Mouse (Mus musculus): ENCODE measurements around the gene Nfix. TPM values are rescaled to one million over a fixed set of nuclear protein-coding genes. Genes with fewer than 3 reads are reported as not detected.
A peak's percentile ranks its signal among the peaks of the same experiment; 100 is the strongest.

Gene Nfix
- polyA plus RNA-seq, 1 experiment from 2014 or later = 3.7 TPM

GRCm38 (mm10) chr8:84742171-84743053 is 57.7 kb downstream of the Nfix start:
- no peak for ATAC-seq (ENCODE audit: insufficient read depth, low FRiP score, low TSS enrichment)

DNA sequence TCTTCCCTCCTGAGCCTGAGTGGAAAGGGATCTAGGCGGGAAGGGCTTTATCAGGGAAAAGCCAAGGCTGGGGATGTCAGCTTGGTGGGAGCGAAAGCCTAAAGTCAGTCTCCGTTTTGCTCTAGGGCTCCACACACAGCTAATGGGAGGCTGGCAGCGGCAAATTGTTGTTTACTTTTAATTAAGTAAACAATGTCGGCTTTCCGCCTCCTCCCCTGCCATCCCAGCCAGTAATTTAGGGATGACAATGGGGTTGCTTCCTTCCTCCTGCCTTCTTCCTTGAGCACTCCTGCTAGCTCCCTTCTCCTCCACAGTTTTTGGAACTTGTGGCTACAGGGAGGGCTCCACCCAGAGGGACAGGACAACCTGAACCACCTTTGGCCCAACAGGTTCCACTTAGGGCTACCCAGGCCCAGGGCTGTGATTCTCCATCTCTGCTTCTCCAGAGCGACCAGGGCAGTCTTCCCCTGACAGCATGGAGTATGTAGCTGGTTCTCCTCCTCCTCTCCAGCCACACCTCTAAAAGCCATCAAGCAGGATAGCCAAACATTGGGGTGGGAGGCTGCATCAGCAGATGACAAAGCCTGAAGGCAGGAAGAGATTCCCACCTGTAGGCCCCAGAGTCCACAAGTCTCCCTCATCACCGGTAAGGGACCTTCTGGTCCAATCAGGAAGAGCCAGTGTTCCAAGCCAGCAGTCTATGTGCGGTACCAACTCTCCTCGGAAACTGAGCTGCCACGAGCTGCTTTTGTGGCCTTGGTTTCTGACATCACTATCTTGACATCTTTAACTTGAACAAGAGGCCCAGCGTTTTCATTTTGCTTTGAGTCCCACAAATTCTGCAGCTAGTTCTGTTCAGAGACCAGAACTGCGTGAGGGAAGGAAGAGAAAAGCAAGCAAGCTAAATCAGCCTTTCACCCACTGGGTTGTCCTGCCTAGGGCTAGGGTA is 59.0 kb downstream of the Nfix start:
- peaks cover 97% of the 10 kb centered on the region for H3K27me3 ChIP-seq (ENCODE audit: control insufficient read depth, insufficient read depth, low read length)
- H3K4me1 ChIP-seq (ENCODE audit: control insufficient read depth, insufficient read depth, low read length) = peaks cover 45% of the 10 kb centered on the region
- no peak for ATAC-seq (ENCODE audit: insufficient read depth, low FRiP score, low TSS enrichment)
- no peak overlapping the region for H3K4me2 ChIP-seq (ENCODE audit: low read depth)
- H3K9me3 ChIP-seq (ENCODE audit: control insufficient read depth, low read length) = no peaks in the 10 kb centered on the region
- H3K9ac ChIP-seq (ENCODE audit: low read length) = no peak overlapping the region
- no peak overlapping the region for H3K27ac ChIP-seq (ENCODE audit: low read depth, low read length)
- H3K36me3 ChIP-seq (ENCODE audit: control insufficient read depth, insufficient read depth, low read length) = no peaks in the 10 kb centered on the region
- 17% methylated on average over 13 of the region's 13 CpGs for whole genome bisulfite sequencing
- H3K4me3 ChIP-seq (ENCODE audit: low read depth, low read length) = no peak overlapping the region
- no peak for DNase-seq (ENCODE audit: low spot score)

More at GRCm38 (mm10) chr8:84742171-84743053, 57.7 kb downstream of the Nfix start:
- DNase-seq (ENCODE audit: low spot score) = peak; percentile 75
- H3K4me3 ChIP-seq (ENCODE audit: low read depth, low read length) = no peak overlapping the region
- WGBS = 2% methylated on average over 32 of the region's 32 CpGs
- H3K4me2 ChIP-seq (ENCODE audit: low read depth) = peak overlapping the region; percentile 25
- peaks cover 45% of the 10 kb centered on the region for H3K4me1 ChIP-seq (ENCODE audit: control insufficient read depth, insufficient read depth, low read length)
- H3K27ac ChIP-seq (ENCODE audit: low read depth, low read length) = peak overlapping the region; percentile 31; the same call in 1 of the 2 replicates
- H3K27me3 ChIP-seq (ENCODE audit: control insufficient read depth, insufficient read depth, low read length) = peaks cover 98% of the 10 kb centered on the region
- no peaks in the 10 kb centered on the region for H3K9me3 ChIP-seq (ENCODE audit: control insufficient read depth, low read length)
- no peaks in the 10 kb centered on the region for H3K36me3 ChIP-seq (ENCODE audit: control insufficient read depth, insufficient read depth, low read length)
- H3K9ac ChIP-seq (ENCODE audit: low read length) = peak overlapping the region; percentile 1; the same call in 1 of the 2 replicates

- Histone ChIP-seq H3K4me3 (ENCODE audit: low read depth, low read length) (no peak overlapping the region), H3K27ac (ENCODE audit: low read depth, low read length) (no peak overlapping the region), H3K4me1 (ENCODE audit: control insufficient read depth, insufficient read depth, low read length) (peaks cover 32% of the 10 kb centered on the region), H3K9me3 (ENCODE audit: control insufficient read depth, low read length) (no peaks in the 10 kb centered on the region), H3K36me3 (ENCODE audit: control insufficient read depth, insufficient read depth, low read length) (no peaks in the 10 kb centered on the region), H3K9ac (ENCODE audit: low read length) (no peak overlapping the region), H3K27me3 (ENCODE audit: control insufficient read depth, insufficient read depth, low read length) (peaks cover 98% of the 10 kb centered on the region), H3K4me2 (ENCODE audit: low read depth) (no peak overlapping the region)
- DNase-seq (ENCODE audit: low spot score) (no peak), ATAC-seq (ENCODE audit: insufficient read depth, low FRiP score, low TSS enrichment) (no peak)
- 0% methylated on average over 1 of the region's 1 CpGs for WGBS
Observed at GRCm38 (mm10) chr8:84739401-84739742, 60.8 kb downstream of the Nfix start.

GRCm38 (mm10) chr8:84738715-84739400 is 61.3 kb downstream of the Nfix start:
- no peak for ATAC-seq (ENCODE audit: insufficient read depth, low FRiP score, low TSS enrichment)
- Histone ChIP-seq H3K9ac (ENCODE audit: low read length) (no peak overlapping the region), H3K27ac (ENCODE audit: low read depth, low read length) (no peak overlapping the region), H3K4me3 (ENCODE audit: low read depth, low read length) (no peak overlapping the region), H3K4me1 (ENCODE audit: control insufficient read depth, insufficient read depth, low read length) (peaks cover 27% of the 10 kb centered on the region), H3K27me3 (ENCODE audit: control insufficient read depth, insufficient read depth, low read length) (peaks cover 98% of the 10 kb centered on the region), H3K4me2 (ENCODE audit: low read depth) (no peak overlapping the region), H3K36me3 (ENCODE audit: control insufficient read depth, insufficient read depth, low read length) (no peaks in the 10 kb centered on the region), H3K9me3 (ENCODE audit: control insufficient read depth, low read length) (no peaks in the 10 kb centered on the region)
- DNase-seq (ENCODE audit: low spot score) = no peak
- 34% methylated on average over 10 of the region's 10 CpGs for WGBS

- Histone ChIP-seq H3K27ac (ENCODE audit: low read depth, low read length) (no peak overlapping the region), H3K9me3 (ENCODE audit: control insufficient read depth, low read length) (no peaks in the 10 kb centered on the region), H3K36me3 (ENCODE audit: control insufficient read depth, insufficient read depth, low read length) (no peaks in the 10 kb centered on the region), H3K4me1 (ENCODE audit: control insufficient read depth, insufficient read depth, low read length) (peaks cover 21% of the 10 kb centered on the region), H3K4me2 (ENCODE audit: low read depth) (0 out of 2 replicates have a peak overlapping the region, but pooled peaks have one; percentile 29), H3K4me3 (ENCODE audit: low read depth, low read length) (no peak overlapping the region), H3K27me3 (ENCODE audit: control insufficient read depth, insufficient read depth, low read length) (peaks cover 98% of the 10 kb centered on the region), H3K9ac (ENCODE audit: low read length) (0 out of 2 replicates have a peak overlapping the region, but pooled peaks have one; percentile 15)
- WGBS = 2% methylated on average over 10 of the region's 10 CpGs
- ATAC-seq (ENCODE audit: insufficient read depth, low FRiP score, low TSS enrichment) (0 out of 2 replicates have a peak, but pooled peaks have one; percentile 24), DNase-seq (ENCODE audit: low spot score) (no peak)
Observed at GRCm38 (mm10) chr8:84738266-84738665, 61.9 kb downstream of the Nfix start.

DNA sequence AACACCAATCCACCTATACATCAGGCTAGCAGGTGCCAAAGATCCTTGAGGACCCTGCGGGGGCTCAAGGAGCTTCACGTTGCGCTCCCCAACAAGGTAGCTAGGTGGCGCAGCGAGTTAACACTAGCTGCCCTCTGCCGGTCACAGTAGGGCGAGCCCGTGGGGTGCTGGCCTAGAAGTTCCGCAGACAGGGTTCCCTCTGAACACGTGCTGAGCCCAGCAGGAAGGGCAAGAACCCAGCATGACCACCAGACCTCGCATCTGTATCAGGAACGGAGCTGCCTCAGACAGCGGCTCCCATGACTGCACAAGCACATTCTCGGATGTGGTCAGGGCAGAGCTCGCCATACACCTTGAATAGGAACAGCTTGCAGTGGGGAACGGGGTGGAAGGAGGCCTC is 62.5 kb downstream of the Nfix start:
- WGBS = 2% methylated on average over 16 of the region's 16 CpGs
- Histone ChIP-seq H3K27me3 (ENCODE audit: control insufficient read depth, insufficient read depth, low read length) (peaks cover 95% of the 10 kb centered on the region), H3K36me3 (ENCODE audit: control insufficient read depth, insufficient read depth, low read length) (no peaks in the 10 kb centered on the region), H3K9me3 (ENCODE audit: control insufficient read depth, low read length) (no peaks in the 10 kb centered on the region), H3K9ac (ENCODE audit: low read length) (peak overlapping the region; percentile 22), H3K4me1 (ENCODE audit: control insufficient read depth, insufficient read depth, low read length) (peaks cover 15% of the 10 kb centered on the region), H3K4me3 (ENCODE audit: low read depth, low read length) (no peak overlapping the region; the same call in 1 of the 2 replicates), H3K27ac (ENCODE audit: low read depth, low read length) (no peak overlapping the region), H3K4me2 (ENCODE audit: low read depth) (peak overlapping the region; percentile 29; the same call in 1 of the 2 replicates)
- ATAC-seq (ENCODE audit: insufficient read depth, low FRiP score, low TSS enrichment) (peak; percentile 61), DNase-seq (ENCODE audit: low spot score) (peak; percentile 87)

GRCm38 (mm10) chr8:84736521-84736920 is 63.6 kb downstream of the Nfix start:
- no peaks in the 10 kb centered on the region for H3K36me3 ChIP-seq (ENCODE audit: control insufficient read depth, insufficient read depth, low read length)
- no peak overlapping the region for H3K9ac ChIP-seq (ENCODE audit: low read length)
- H3K4me2 ChIP-seq (ENCODE audit: low read depth) = no peak overlapping the region
- WGBS = 73% methylated on average over 4 of the region's 4 CpGs
- H3K9me3 ChIP-seq (ENCODE audit: control insufficient read depth, low read length) = no peaks in the 10 kb centered on the region
- H3K27ac ChIP-seq (ENCODE audit: low read depth, low read length) = no peak overlapping the region
- H3K4me3 ChIP-seq (ENCODE audit: low read depth, low read length) = no peak overlapping the region
- peaks cover 89% of the 10 kb centered on the region for H3K27me3 ChIP-seq (ENCODE audit: control insufficient read depth, insufficient read depth, low read length)
- DNase-seq (ENCODE audit: low spot score) (no peak), ATAC-seq (ENCODE audit: insufficient read depth, low FRiP score, low TSS enrichment) (no peak)
- H3K4me1 ChIP-seq (ENCODE audit: control insufficient read depth, insufficient read depth, low read length) = peaks cover 11% of the 10 kb centered on the region

DNA sequence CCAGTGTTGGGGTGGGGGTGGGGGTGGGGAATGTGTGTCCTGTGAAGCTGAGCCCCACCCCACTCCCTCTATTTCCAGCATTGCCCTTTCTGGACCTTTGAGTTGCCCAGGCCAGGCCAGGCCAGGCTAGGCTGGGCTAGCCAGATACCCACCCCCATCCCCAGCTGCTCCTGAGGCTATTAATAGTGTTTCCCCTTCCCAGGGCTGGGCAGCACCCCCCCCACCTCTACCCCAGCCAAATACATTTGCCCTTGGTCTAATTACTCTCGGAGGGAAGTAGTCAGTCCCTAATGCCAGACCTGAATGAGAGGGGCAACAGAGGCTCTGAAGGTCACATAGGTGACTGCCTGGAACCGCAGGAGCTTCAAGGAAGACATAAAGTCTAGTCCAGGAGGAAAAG is 64.5 kb downstream of the Nfix start:
- ATAC-seq (ENCODE audit: insufficient read depth, low FRiP score, low TSS enrichment) = no peak
- no peaks in the 10 kb centered on the region for H3K36me3 ChIP-seq (ENCODE audit: control insufficient read depth, insufficient read depth, low read length)
- 60% methylated on average over 2 of the region's 2 CpGs for WGBS
- H3K4me3 ChIP-seq (ENCODE audit: low read depth, low read length) = no peak overlapping the region
- H3K9ac ChIP-seq (ENCODE audit: low read length) = no peak overlapping the region
- no peak overlapping the region for H3K27ac ChIP-seq (ENCODE audit: low read depth, low read length)
- DNase-seq (ENCODE audit: low spot score) = no peak
- peaks cover 80% of the 10 kb centered on the region for H3K27me3 ChIP-seq (ENCODE audit: control insufficient read depth, insufficient read depth, low read length)
- peaks cover 16% of the 10 kb centered on the region for H3K4me1 ChIP-seq (ENCODE audit: control insufficient read depth, insufficient read depth, low read length)
- H3K9me3 ChIP-seq (ENCODE audit: control insufficient read depth, low read length) = no peaks in the 10 kb centered on the region
- H3K4me2 ChIP-seq (ENCODE audit: low read depth) = no peak overlapping the region

All from neural tube, embryonic 11.5 days (tissue).